Mouse (Mus musculus): Measurements from ENCODE around the gene Zranb1. TPM values are rescaled to one million over a fixed set of nuclear protein-coding genes. Genes with fewer than 3 reads are reported as not detected.

Zranb1 gene
- 3.6 TPM in 2 replicates for polyA plus RNA-seq (2012; ENCODE audit: low replicate concordance)

GRCm38 (mm10) chr7:132930850-132931559, at the start of gene Zranb1:
Gene Zranb1, plus strand, starts transcription at chr7:132931142.

Other genes starting within 250 kb of the Zranb1 start
- gene Fam53b, start 117.3 kb upstream of the Zranb1 start, polyA plus RNA-seq (2012; ENCODE audit: low replicate concordance), result 102 and 154 TPM in 2 replicates
- gene Eef1akmt2, start 78.5 kb upstream of the Zranb1 start, polyA plus RNA-seq (2012; ENCODE audit: low replicate concordance), result 5.7 and 21.8 TPM in 2 replicates
- 6.3 and 8.8 TPM in 2 replicates for gene Abraxas2, start 71.9 kb upstream of the Zranb1 start, polyA plus RNA-seq (2012; ENCODE audit: low replicate concordance)
- not detected in 2 replicates for gene Fgfr2, start 192.2 kb downstream of the Zranb1 start, polyA plus RNA-seq (2012; ENCODE audit: low replicate concordance)
- gene Ctbp2, start 193.2 kb downstream of the Zranb1 start, polyA plus RNA-seq (2012; ENCODE audit: low replicate concordance), result 10.9 and 14.4 TPM in 2 replicates

Measured in hematopoietic multipotent progenitor cell, adult 10-12 weeks (in vitro differentiated cells).